Mouse (Mus musculus) liver, embryonic 16.5 days (tissue): ENCODE measurements around the gene Dixdc1. TPM values are rescaled to one million over a fixed set of nuclear protein-coding genes. Genes with fewer than 3 reads are reported as not detected.

ENCODE experiments used
- ATAC-seq: fragments of 200-750 bp; cut with Nextera tagmentation; 2 replicates; pipeline ENCODE4 v1.8.0; 2017; ENCODE audit warnings: low read depth, mild to moderate bottlenecking, moderate number of reproducible peaks, moderate library complexity
- H3K27ac ChIP-seq: fragments of 300-500 bp; sonication (generic); 2 replicates; pipeline ENCODE4 v1.5.1; 2014; ENCODE audit warnings: mild to moderate bottlenecking, low read length
- H3K27me3 ChIP-seq: fragments of 300-500 bp; sonication (generic); 2 replicates; pipeline ENCODE4 v1.6.1; 2014; ENCODE audit warnings: low read depth, low read length, mixed read lengths; ENCODE audit not compliant: control insufficient read depth, insufficient read depth
- H3K36me3 ChIP-seq: fragments of 300-500 bp; sonication (generic); 2 replicates; pipeline ENCODE4 v1.6.1; 2014; ENCODE audit warnings: mild to moderate bottlenecking; ENCODE audit not compliant: control insufficient read depth, insufficient read depth
- H3K4me1 ChIP-seq: fragments of 300-500 bp; sonication (generic); 2 replicates; pipeline ENCODE4 v1.6.1; 2014; ENCODE audit warnings: low read depth, low read length, mixed read lengths; ENCODE audit not compliant: control insufficient read depth
- H3K4me2 ChIP-seq: fragments of 300-500 bp; sonication (generic); 2 replicates; pipeline ENCODE4 v1.6.1; 2014; ENCODE audit warnings: low read depth, low read length, mixed read lengths
- H3K4me3 ChIP-seq: fragments of 300-500 bp; sonication (generic); 2 replicates; pipeline ENCODE4 v1.5.1; 2014; ENCODE audit warnings: low read depth, mild to moderate bottlenecking, low read length
- H3K9ac ChIP-seq: fragments of 300-500 bp; sonication (generic); 2 replicates; pipeline ENCODE4 v1.6.1; 2014; ENCODE audit warnings: low read depth, low read length
- H3K9me3 ChIP-seq: fragments of 300-500 bp; sonication (generic); replicated peaks from 2 replicates; pipeline ENCODE4 v1.6.1; 2016; ENCODE audit warnings: low read length; ENCODE audit not compliant: control insufficient read depth
- WGBS: fragments of 180-500 bp; shearing (Covaris S2); extraction: QIAGEN DNeasy Blood & Tissue Kit; methylation state at CpG from one replicate; pipeline ENCODE4 v1.1.7; 2014; ENCODE audit not compliant: insufficient replicate concordance; 5-methylcytosine and 5-hydroxymethylcytosine counted together
- polyA plus RNA-seq: library from polyadenylated mRNA; unstranded; fragments of >200 nt; fragmentation: Nextera tagmentation; extraction: Ambion mirVana; gene quantifications from 2 replicates; pipeline ENCODE4 v1.2.1, GENCODE M21; 2015

The Dixdc1 gene
- polyA plus RNA-seq, 1 experiment from 2014 or later = 2.7 TPM

DNA sequence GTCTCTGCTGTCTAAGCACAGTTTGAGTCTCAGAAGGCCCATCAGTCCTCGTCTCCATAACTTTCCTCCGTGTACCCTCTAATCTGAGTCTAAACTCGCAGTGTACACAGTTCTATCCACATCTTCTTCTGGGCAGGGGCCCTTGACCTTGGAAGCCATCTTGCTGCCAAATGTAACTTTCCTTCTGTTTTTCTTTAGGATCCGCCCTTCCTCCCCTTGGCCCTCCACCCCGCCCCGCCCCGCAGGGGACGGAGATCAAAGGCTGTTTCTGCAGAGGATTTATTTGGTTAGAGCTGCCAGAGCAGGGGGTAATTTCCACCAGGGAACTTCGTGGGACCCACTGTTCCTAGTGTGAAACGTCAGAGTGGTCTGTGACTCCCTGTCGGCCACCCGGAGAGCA, 18.3 kb downstream of the Dixdc1 start:
- H3K27me3 ChIP-seq = no peaks in the 10 kb centered on the region; the same call in 1 of the 2 replicates
- ATAC-seq = no peak

DNA sequence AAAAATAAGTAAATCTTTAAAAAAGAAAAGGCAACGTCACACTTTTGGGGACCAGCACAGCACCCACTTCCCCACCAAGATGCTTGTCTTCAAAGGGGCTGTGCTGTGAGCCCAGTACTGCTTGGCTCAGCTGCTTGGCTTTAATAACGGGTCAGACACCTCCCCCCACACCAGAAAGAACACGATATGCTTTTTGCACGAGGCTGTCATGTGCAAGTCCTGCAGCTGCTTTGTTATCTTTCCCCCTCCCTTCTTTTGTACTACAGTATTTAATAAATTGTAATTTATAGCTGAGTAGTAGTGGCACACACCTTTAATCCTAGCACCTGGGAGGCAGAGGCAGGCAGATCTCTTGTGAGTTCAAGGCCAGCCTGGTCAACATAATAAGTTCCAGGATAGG, 20.4 kb downstream of the Dixdc1 start:
- Histone ChIP-seq H3K4me3 (no peak overlapping the region), H3K9ac (no peak overlapping the region), H3K27me3 (no peaks in the 10 kb centered on the region), H3K9me3 (no peaks in the 10 kb centered on the region), H3K36me3 (no peaks in the 10 kb centered on the region), H3K27ac (no peak overlapping the region), H3K4me1 (no peaks in the 10 kb centered on the region), H3K4me2 (no peak overlapping the region)
- no peak for ATAC-seq
- WGBS = 47% methylated on average over 4 of the region's 4 CpGs

More for the DNA sequence above, 18.3 kb downstream of the Dixdc1 start:
- Histone ChIP-seq H3K4me3 (no peak overlapping the region), H3K27ac (no peak overlapping the region), H3K9me3 (no peaks in the 10 kb centered on the region), H3K4me1 (no peaks in the 10 kb centered on the region), H3K9ac (no peak overlapping the region), H3K36me3 (no peaks in the 10 kb centered on the region), H3K4me2 (no peak overlapping the region)
- 49% methylated on average over 12 of the region's 12 CpGs for WGBS

DNA sequence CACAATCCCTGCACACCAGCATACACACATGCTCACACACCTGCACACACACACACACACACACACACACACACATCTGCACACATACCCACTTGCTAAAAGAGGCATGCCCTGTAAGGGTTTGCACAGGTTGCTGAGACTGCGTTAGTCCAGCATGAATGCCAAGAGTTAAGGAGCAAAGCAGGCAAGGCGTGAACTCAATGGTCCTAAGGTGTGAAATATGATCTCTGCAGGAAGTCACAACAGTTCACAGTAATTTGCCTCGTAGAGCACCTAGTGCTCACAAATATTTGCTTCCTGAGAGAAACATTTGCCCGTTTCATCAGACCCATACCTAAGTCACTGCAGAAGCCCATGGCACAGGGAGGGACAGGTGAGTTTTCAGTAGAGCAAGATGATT, 25.1 kb downstream of the Dixdc1 start:
- peaks cover 3% of the 10 kb centered on the region; the same call in 1 of the 2 replicates for H3K4me1 ChIP-seq
- no peaks in the 10 kb centered on the region for H3K36me3 ChIP-seq
- no peak overlapping the region for H3K4me2 ChIP-seq
- no peaks in the 10 kb centered on the region for H3K27me3 ChIP-seq
- H3K27ac ChIP-seq = no peak overlapping the region
- H3K4me3 ChIP-seq = no peak overlapping the region
- no peak for ATAC-seq
- no peaks in the 10 kb centered on the region for H3K9me3 ChIP-seq
- 40% methylated on average over 4 of the region's 4 CpGs for WGBS
- no peak overlapping the region for H3K9ac ChIP-seq

DNA sequence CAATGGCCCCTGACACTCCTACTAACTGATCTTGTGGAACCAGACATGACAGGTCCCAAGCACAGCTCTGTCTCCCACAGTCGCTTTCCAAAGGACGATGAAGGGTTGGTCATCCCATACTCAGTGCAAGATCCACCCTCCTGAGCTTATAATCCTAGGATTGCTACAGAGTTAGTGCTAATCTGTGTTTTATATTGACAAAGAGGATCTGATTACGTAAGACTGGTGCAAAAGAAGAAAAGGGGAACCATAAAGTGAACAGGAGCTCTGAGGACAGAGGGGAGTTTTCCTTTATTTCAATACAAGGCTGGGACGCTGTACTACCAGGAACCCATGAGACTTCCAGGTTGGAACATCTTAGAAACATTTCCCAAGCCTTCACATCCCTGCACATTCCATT, 28.0 kb downstream of the Dixdc1 start:
- no peak for ATAC-seq
- peaks cover 3% of the 10 kb centered on the region; the same call in 1 of the 2 replicates for H3K4me1 ChIP-seq
- no peak overlapping the region for H3K4me2 ChIP-seq
- H3K27ac ChIP-seq = no peak overlapping the region
- no peak overlapping the region for H3K9ac ChIP-seq
- no peaks in the 10 kb centered on the region for H3K27me3 ChIP-seq
- no peaks in the 10 kb centered on the region for H3K9me3 ChIP-seq
- no peak overlapping the region for H3K4me3 ChIP-seq
- no peaks in the 10 kb centered on the region for H3K36me3 ChIP-seq
- 44% methylated on average over 4 of the region's 4 CpGs for WGBS

DNA sequence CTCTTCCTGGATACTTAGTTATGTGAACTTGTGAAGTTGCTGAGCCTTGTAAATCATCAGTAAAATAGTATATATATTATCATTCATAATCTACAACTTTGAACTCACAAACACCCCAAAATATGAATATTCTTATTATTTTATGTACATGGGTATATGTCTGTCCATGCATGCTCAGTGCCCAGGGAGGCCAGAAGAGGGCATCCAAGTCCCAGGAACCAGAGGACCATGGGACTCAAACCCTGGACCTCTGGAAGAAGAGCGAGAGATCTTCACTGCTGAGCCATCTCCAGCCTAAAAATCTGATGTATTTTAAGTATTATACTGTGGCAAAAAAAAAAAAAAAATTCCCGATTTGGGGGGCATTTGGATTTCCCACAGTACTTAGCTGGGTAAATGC, 30.2 kb downstream of the Dixdc1 start:
- Histone ChIP-seq H3K9me3 (no peaks in the 10 kb centered on the region), H3K36me3 (no peaks in the 10 kb centered on the region), H3K9ac (no peak overlapping the region), H3K4me1 (peaks cover 3% of the 10 kb centered on the region), H3K4me2 (no peak overlapping the region), H3K27me3 (no peaks in the 10 kb centered on the region), H3K27ac (no peak overlapping the region), H3K4me3 (no peak overlapping the region)
- 12% methylated on average over 2 of the region's 2 CpGs for WGBS
- ATAC-seq = no peak

DNA sequence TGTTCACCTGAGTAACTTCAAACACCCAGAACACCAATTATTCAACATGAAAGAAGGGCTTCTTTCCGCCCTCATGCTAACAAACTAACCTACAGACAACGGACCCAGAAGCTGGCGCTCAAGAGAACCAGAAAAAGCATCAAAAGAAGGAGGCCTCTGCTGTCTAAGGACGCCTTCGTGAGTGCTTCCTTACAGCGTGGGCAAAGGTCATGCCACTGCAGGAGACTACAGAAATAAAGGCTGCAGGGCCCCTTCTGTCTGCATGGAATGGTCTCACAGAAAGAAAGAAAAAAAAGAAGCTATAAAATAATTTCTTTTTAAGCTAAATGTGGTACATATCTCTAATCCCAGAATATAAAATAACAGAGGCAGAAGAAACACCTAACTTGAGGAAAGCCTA, 34.4 kb downstream of the Dixdc1 start:
- Histone ChIP-seq H3K4me3 (no peak overlapping the region), H3K27ac (no peak overlapping the region), H3K4me2 (no peak overlapping the region), H3K9ac (no peak overlapping the region), H3K9me3 (no peaks in the 10 kb centered on the region), H3K36me3 (no peaks in the 10 kb centered on the region), H3K27me3 (peaks cover 13% of the 10 kb centered on the region), H3K4me1 (peaks cover 5% of the 10 kb centered on the region)
- no peak for ATAC-seq
- WGBS = 61% methylated on average over 6 of the region's 6 CpGs

DNA sequence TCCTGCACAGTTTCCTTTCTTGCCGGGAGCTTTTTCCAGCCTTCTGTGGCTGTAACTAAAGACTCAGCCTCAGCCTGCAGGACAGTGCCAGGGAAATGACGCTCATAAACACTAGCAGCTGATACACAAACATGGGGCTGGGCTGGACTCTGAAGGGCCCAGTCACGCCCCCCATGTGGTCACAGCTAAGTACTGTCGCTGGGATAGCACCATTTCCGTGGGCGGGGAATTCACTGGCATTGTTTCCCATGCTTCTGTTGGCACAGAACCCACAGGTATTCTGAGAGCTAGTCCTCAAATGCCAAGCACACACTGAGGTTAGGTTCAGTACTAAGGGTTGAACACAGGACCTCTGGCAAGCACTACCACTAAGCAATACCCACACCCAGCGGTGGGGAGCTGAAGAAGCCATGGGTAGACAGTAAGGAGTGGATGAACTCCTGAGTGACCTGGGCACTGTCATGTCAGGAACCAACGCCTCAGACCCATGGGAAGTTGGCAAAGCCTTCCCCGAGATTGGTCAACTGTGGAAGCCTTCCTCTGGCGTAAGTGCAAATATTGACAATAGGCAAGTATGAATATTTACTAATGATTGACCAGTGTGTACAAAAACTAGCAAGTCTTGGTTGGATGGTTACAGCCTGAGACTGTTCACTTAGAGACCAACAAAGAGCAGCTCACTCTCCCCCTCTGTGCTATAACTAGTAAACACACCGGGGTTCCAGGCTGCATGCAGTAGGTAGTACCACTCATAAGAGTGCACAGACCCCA, 38.2 kb downstream of the Dixdc1 start:
- Histone ChIP-seq H3K9ac (no peak overlapping the region), H3K27me3 (peaks cover 41% of the 10 kb centered on the region), H3K4me3 (no peak overlapping the region), H3K36me3 (no peaks in the 10 kb centered on the region), H3K4me2 (no peak overlapping the region), H3K4me1 (peaks cover 12% of the 10 kb centered on the region), H3K9me3 (no peaks in the 10 kb centered on the region), H3K27ac (no peak overlapping the region)
- peak; percentile 78 for ATAC-seq
- 32% methylated on average over 11 of the region's 11 CpGs for WGBS

DNA sequence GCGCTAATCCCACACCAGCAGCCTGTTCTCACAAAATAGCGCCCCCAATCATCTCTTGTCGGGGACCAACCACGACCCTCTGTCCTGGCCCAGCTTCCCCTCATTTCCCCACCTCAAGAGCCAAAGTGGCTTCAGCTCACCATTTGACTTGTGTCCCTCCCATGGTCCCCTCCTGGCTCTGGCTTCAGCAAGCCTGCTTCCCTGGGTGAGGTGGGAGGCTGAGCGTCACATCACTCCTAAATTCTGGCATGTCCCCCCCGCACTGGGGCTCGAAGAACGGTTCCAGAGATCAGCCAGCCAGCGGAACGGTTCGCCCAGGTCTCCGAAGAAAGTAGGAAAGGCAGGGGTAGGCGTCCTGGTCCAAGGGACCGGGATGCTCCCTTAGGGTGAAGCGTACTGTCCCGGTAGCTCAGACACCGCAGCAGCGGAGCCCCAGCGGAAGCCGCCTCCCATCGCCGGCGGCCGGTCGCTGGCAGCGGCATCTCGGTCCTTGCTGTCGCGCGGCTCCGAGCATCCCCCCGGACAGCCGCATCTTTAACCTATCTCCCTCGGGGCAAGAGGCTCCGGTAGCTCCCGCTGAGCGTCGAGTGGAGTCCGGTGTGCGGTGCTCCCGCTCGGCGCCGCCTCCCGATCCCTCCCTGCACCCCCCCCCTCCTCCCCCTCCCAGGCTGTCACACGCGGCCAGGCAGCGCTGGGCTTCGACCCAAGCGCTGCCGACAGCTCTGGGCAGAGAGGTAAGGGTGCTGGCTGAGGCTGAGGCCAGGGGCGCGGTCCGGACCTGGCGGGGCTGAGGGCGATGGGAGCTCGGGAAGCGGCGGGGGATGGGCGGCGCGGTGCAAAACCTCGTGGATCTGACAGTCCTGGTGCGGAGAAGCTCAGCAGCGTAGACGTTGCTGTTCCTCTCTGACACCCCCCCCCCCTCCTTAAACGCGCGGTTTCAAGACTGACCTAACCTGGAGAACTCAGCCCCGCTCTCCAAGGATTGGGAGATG, 40.6 kb downstream of the Dixdc1 start:
- peaks cover 42% of the 10 kb centered on the region for H3K27me3 ChIP-seq
- H3K4me1 ChIP-seq = peaks cover 12% of the 10 kb centered on the region
- H3K4me3 ChIP-seq = peak overlapping the region; percentile 54
- H3K36me3 ChIP-seq = no peaks in the 10 kb centered on the region
- peak overlapping the region; percentile 73 for H3K4me2 ChIP-seq
- no peak for ATAC-seq
- peak overlapping the region; percentile 14; the same call in 1 of the 2 replicates for H3K9ac ChIP-seq
- no peak overlapping the region for H3K27ac ChIP-seq
- WGBS = under 1% methylated on average over 68 of the region's 70 CpGs
- H3K9me3 ChIP-seq = no peaks in the 10 kb centered on the region

DNA sequence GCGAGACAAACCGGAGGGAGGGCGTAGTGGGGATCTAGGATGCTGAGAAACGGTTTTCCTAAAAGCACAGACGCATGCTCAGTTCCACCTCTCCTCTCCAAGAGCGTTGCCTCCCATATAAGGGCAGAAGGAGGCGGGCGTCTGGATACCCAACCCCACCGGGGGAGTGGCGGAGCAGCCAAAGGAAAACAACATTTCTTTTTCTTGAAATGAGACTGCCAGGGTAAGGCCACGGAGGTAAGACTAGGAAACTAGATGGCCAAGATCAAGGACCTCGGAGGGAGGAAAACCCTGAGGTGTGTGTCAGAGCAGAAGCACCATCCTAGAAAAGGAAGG, 41.6 kb downstream of the Dixdc1 start:
- H3K4me3 ChIP-seq = peak overlapping the region; percentile 16
- WGBS = 2% methylated on average over 12 of the region's 12 CpGs
- no peaks in the 10 kb centered on the region for H3K36me3 ChIP-seq
- H3K27ac ChIP-seq = no peak overlapping the region
- peaks cover 42% of the 10 kb centered on the region for H3K27me3 ChIP-seq
- no peak for ATAC-seq
- no peak overlapping the region for H3K9ac ChIP-seq
- H3K4me2 ChIP-seq = peak overlapping the region; percentile 36
- peaks cover 12% of the 10 kb centered on the region for H3K4me1 ChIP-seq
- no peaks in the 10 kb centered on the region for H3K9me3 ChIP-seq
